Mouse (Mus musculus) frontal cortex, postnatal 25 days (tissue): ENCODE data around the gene Cacnb4.

Experiments
- DNase-seq, 2 experiments: peaks; one replicate each; pipeline ENCODE4 v3.0.0; 2022; ENCODE audit warnings: low spot score in 2 of 2

Gene Cacnb4

GRCm38 (mm10) chr2:52523056-52523715 lies 153.4 kb downstream of the Cacnb4 start:
- no peak for DNase-seq

- no peak for DNase-seq
Measured at GRCm38 (mm10) chr2:52521012-52521411, 155.6 kb downstream of the Cacnb4 start.

- no peak for DNase-seq
Measured at GRCm38 (mm10) chr2:52518740-52519139, 157.9 kb downstream of the Cacnb4 start.

GRCm38 (mm10) chr2:52516534-52516933 lies 160.1 kb downstream of the Cacnb4 start:
- DNase-seq, result no peak

GRCm38 (mm10) chr2:52512865-52513388 lies 163.7 kb downstream of the Cacnb4 start:
- DNase-seq, result no peak

GRCm38 (mm10) chr2:52512206-52512605 lies 164.4 kb downstream of the Cacnb4 start:
- DNase-seq, result no peak

- DNase-seq, result no peak
Measured at GRCm38 (mm10) chr2:52511799-52512198, 164.8 kb downstream of the Cacnb4 start.

- DNase-seq, result no peak
Measured at GRCm38 (mm10) chr2:52509779-52510500, 166.7 kb downstream of the Cacnb4 start.

- no peak for DNase-seq
Measured at GRCm38 (mm10) chr2:52505164-52505563, 171.5 kb downstream of the Cacnb4 start.

GRCm38 (mm10) chr2:52504762-52505161 lies 171.9 kb downstream of the Cacnb4 start:
- DNase-seq, result no peak

- no peak for DNase-seq
Measured at GRCm38 (mm10) chr2:52499849-52500262, 176.8 kb downstream of the Cacnb4 start.

GRCm38 (mm10) chr2:52499101-52499537 lies 177.5 kb downstream of the Cacnb4 start:
- no peak for DNase-seq

- DNase-seq, result no peak
Measured at GRCm38 (mm10) chr2:52495097-52495694, 181.4 kb downstream of the Cacnb4 start.

- no peak for DNase-seq
Measured at GRCm38 (mm10) chr2:52494274-52494673, 182.4 kb downstream of the Cacnb4 start.

- no peak for DNase-seq
Measured at GRCm38 (mm10) chr2:52492867-52493266, 183.8 kb downstream of the Cacnb4 start.

GRCm38 (mm10) chr2:52489840-52490239 lies 186.8 kb downstream of the Cacnb4 start:
- no peak for DNase-seq

GRCm38 (mm10) chr2:52483496-52483895 lies 193.1 kb downstream of the Cacnb4 start:
- DNase-seq, result no peak

GRCm38 (mm10) chr2:52480476-52480875 lies 196.2 kb downstream of the Cacnb4 start:
- DNase-seq, result no peak

- DNase-seq, result no peak
Measured at GRCm38 (mm10) chr2:52478501-52478900, 198.1 kb downstream of the Cacnb4 start.

- DNase-seq, result no peak
Measured at GRCm38 (mm10) chr2:52477550-52477907, 199.1 kb downstream of the Cacnb4 start.

- DNase-seq, result no peak
Measured at GRCm38 (mm10) chr2:52476801-52477549, 199.7 kb downstream of the Cacnb4 start.

- DNase-seq, result no peak
Measured at GRCm38 (mm10) chr2:52475854-52476253, 200.8 kb downstream of the Cacnb4 start.
